Mouse (Mus musculus) adrenal gland, postnatal 14 days (tissue): ENCODE measurements around the gene Klf6. TPM values are rescaled to one million over a fixed set of nuclear protein-coding genes. Genes with fewer than 3 reads are reported as not detected.

Experiments used
- DNase-seq: peaks from one replicate; pipeline ENCODE4 v3.0.0; 2021; ENCODE audit warnings: mixed read lengths
- long read RNA-seq, 2 experiments: library from polyadenylated mRNA; stranded (forward); transcript quantifications; one replicate each; pipeline ENCODE4 v2.0.0; 2021
- total RNA-seq: library from RNA; stranded (reverse); gene quantifications from 2 replicates; pipeline ENCODE4 v1.2.3, GENCODE M21; 2021

Klf6 gene
- total RNA-seq = 45.3 and 55.8 TPM in 2 replicates
- long read RNA-seq, experiment 1, full-length matches to known transcripts = 7 of 10 reads
- long read RNA-seq, experiment 1, partial matches to known transcripts = 0 of 10 reads
- long read RNA-seq, experiment 1, other reads (novel, unspliced or antisense) = 3 of 10 reads
- long read RNA-seq, experiment 2, full-length matches to known transcripts = 12 of 17 reads
- long read RNA-seq, experiment 2, partial matches to known transcripts = 1 of 17 reads
- long read RNA-seq, experiment 2, other reads (novel, unspliced or antisense) = 4 of 17 reads

DNA sequence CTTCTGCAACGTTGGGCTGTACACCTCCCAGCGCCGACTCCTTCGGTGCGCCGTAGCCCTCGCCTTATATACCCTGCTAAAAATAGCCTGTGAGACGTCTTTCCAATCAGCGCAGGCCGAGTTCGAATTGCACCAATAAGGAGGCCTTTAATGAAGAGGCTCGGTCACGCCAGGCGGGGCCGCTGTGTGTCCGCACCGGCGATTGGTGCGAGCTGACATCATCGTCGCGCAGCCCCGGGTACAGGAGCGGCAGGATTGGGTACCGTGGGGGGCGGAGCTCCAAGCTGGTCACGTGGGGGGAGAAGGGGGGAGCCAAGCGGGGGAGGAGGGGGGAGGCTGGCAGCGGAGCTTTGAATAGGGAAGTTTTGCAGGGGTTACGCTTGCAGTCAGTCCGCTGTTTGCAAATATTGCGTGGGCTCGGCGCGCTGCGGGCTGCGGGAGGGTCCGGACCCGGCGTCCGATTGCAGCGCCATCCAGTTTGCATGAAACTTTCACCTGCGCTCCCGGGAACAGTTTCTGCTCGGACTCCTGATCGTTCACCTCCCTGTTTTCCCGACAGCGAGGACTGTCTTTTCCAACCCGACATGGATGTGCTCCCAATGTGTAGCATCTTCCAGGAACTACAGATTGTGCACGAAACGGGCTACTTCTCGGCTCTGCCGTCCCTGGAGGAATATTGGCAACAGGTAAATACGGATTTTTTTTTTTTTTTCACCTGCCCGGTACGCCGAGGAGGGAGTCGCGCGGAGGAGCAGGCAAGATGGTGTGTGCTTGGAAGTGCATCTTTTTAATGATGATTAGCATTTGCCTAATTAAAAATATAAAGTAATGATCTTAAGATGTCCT is at the start of gene Klf6:
TSS of gene Klf6 (plus strand) at position 326 of the 846 bp plus-strand sequence.
- peak; percentile 100 for DNase-seq

DNA sequence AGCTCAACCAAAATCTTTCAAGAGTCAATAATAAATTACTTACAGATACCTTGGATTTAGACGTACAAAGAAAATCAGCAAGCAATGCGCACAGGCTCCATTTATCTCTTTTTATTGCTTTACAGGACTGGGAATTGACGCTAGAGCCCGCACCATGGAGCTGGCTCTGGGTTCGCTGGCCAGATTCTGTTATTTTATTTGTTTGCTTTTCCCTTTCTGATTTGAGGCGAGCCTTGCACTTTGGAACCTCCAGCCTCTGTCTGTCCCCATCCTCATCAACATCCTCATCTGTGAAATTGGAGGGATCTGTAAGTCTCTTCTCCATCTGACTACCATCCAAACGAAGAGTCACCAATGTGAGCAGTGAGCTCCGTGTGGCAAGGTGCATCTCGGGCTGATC is 47.8 kb upstream of the Klf6 start:
- no peak for DNase-seq

DNA sequence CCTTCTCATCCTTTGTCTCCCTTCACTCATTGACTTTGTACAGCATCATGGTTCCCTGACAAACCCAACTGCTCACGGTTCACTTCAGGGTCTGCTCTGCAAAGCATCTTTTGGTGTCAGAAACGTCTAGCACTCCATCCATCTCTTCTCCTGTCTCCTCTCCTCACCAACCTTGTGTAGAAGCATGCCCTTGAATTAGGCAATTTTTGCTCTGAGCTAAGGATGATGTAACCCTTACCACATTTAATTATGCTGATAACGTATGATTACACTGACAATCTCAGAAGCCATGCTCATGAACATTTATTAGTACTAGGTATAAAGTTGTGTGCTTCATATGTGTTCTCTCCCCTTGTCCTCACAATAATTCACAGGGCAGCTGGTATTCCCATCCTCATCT is 44.0 kb upstream of the Klf6 start:
- no peak for DNase-seq

DNA sequence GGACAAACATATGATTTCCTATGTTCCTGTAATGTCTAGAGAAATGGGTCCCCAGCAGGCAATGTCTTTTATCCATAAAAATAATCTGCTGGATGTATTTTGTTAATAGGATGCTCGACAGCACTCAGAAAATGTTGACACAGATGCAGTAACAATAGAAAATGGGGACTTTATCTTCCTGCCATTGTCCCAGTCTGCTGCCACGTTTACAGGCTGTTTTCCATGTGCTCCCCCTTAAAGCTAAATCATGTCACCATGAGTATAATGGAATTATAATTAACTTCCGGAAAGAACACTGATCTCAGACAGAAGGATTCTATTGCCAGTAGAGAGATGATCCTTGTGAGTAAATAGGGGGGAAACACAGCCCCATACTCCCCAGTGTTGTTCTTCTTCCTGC is 42.1 kb upstream of the Klf6 start:
- no peak for DNase-seq

DNA sequence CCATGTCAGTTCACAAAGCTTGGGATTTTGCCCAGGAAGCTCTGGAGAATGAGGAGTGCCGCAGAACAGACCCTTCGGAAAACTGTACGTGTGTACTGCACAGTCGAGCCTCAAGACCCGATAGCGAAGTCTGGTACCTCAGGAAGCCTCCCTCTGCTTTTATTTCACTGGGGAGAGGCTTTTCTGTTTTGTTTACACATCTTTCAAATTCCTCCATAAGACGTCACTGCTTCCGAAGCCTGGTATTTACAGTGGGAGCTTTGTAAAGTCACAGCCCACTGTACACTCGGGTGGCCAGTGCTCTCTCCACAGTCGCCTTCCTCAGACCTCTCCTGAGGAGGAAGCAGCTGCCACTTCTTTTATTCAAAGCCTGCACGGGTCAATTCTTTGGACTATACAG is 38.7 kb upstream of the Klf6 start:
- no peak for DNase-seq

DNA sequence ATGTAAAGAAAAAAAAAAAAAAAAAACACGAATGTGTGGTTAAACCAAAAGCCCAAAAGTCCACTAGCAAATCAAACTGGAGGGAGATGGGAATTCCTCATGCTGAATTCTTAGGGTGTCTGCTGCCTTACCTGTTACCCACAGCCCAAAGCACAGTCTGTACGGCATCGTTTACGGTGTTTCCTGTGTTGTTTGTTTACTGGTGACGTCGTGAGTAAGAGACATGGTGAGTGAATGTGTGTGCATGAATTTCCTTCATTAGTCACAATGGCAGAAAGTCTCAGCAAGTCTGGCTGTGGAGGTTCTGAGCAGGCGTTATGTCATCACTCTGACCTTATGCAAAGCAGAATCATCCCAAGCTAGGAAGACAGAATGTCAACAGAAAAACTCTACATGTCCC is 38.1 kb upstream of the Klf6 start:
- DNase-seq = no peak

DNA sequence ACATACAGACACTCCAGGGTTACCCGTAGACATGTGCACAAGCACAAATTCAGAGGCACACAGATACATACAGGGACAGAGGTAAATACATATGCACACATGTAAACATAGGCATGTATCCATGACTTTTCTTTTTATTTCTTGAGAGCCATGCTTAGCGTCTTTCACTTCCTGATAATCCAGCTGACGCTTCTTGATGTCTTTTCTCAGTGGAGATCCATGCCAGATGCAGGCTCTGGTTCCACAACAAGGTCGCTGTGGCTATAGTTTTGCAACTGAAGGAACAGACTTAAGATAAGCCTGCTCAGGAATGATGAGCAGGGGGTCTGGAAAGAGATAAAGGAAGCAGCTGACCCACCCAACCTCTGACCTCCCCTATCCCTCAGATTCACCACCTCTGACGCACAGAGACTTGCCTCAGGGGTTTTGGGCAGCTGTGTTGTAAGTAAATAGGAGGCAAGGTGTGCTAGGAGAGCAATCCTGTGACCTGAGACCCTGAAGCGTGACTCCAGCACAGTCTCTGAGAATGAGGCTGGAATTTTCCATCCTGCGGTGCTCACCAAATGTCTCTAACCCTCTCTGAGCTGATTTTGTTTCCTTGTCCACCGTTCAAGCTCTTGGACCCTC is 37.0 kb upstream of the Klf6 start:
- no peak for DNase-seq

DNA sequence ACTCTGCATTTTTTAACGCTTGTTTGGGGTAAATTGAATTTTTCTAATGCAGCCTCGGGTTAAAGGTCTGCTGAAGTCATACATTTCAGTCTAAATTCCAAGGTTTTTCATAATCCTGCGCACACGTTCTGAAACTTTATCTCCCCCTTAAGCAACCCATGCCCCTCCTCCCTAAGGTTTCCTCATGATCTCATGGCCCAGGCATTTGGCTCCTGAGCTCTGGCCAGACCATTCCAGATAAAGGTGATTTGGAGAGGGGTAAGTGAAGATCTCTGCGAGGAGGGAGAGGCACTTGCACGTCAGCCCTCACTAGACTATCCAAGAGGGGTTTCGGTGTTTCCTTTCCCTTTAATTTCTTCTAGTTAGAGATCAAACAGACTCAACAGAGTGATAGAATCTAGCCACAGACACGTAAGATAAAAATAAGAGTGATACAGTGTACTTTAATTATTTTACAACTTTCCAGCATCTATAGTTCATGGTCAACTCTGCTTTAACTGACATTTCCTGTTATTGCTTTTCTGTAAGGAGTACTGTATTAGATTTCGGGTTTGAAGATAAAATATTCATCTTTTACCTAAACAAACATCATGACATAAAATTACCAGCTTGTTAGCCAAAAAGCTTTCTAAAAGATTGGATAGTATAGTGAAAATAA is 35.0 kb upstream of the Klf6 start:
- peak; percentile 29 for DNase-seq

DNA sequence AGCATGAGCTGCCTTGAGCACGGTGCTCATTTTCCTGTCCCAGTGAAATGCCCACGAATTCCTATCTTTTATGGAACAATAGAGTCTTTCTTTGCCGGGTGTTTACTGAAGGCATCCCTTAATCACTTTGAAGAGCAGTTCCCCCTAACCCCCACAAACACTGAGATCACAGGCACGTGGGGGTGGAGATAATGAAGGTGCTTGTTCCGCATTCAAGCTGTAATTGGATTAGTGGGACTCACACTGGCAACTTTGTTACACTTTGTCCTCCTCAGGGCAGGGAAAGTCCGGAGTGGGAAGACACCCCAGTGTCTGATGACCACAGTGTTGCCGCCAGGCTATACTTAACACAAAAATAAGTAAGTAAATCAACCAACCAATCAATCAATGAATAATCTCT is 29.3 kb upstream of the Klf6 start:
- DNase-seq = no peak

DNA sequence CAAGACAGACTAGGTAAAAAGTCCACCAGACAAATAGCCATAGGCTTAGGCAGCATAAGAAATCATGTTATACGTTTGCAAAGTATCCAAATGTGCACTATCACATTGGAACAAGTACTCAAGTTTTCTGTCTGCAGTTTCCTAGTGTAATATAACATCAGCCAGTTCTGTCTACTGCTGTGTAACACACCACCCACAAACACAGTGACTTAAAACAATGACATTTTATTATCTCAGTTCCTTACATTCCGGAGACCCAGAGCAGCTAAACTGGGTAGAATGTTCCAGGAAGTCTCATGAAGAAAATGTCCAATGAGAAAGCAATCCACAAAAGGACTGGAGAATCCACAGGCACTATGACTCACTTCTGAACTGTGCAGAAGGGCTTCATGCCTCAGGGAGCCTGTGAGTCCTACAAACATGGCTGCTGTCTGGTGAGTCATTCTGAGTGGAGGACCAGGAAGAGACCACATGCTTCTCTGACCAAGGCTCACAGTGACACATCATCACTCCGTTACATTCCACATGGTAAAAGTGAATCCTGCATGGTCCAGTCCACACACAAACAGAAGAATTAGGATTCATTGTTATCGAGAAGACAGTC is 24.0 kb upstream of the Klf6 start:
- DNase-seq = peak; percentile 42

DNA sequence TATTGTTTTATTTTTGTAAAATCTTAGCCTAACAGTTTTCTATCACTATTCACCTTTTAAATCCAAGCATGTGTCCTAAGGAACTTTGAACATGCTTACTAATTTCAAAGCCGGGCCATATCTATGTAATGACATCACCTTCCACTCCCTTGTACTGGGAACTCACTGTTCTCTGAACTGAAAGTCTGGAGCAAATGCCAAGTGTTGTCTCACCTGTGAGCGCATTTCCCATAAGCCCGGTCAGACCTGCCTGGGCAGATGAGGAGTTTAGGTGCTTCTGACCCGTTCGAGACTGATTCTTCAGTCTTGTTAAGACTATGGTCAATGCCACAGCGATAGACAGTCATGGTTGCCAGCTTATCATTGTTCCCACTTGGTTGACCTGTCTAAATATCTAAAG is 19.9 kb upstream of the Klf6 start:
- DNase-seq = no peak

DNA sequence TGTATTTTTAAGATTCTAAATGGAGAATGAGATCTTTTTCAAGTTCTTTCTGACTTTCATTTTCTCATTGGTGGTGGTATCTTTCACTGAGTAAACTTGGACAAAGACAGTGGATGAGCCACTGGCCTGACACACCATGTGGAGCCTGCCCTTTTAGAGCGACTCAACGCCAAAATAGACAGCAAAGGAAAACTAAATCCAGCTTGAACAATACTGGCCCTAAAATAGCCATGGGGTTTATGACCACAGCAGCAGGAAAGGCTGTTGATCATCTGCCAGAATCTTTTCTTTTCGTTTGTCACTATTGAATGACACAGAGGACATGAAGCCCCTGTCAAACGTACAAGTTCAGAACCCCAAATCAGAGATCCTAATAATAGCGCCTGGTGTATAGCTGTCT is 18.4 kb upstream of the Klf6 start:
- no peak for DNase-seq

DNA sequence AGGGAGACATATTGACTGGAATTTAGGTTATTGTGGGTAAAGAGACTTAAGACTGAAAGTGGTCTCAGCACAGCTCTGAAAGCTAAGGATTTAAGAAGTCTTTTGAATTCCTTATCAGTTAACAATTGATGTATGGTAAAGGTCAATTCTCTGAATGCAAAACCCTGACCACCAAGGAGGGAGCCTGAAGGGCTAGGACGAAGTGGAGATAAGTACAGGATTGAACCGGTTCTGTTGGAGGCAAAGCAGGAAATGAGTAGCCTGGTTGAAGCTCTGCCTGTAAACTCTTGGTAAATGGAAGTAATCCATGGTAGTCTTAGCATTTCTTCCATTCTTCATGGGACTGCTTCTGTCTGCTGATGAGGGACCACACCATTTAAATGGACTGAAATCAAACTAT is 17.5 kb upstream of the Klf6 start:
- DNase-seq = no peak

DNA sequence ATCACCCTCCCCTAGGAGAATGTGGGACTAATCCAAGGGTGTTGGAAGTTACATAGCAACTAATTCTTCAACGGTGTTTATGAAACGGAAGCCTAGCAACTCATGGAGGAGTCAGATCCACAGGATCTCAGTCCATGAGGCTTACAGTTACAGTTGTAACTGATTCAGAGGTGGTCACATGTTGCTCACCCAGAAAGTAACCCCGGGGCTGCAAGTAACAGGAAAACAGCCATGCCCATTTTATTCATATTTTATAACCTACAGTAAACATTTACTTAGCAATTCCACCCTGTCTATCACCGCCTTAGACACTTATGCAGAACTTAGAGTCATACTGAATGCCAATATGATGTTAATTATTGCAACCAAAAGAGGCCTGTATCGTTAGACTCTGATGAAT is 16.9 kb upstream of the Klf6 start:
- no peak for DNase-seq

DNA sequence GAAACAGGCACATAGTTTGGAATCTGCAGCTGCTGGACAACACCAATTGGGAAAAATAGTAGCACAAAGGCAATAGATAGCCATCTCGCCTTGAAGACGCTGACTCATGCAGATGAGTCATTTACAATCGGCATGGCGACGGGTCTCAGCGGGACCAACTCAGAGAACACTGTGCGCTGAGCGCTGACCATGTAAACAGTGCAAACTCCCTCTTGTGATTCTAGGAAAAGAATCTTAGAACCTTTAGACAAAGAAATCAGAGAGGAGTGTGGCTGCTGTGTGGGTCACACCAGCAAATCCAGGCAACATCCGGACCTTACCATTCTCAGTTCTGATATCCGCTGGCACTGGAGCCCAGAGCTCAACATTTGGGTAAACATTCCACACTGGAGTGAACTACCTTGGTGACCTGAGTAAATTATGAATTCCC is 16.1 kb upstream of the Klf6 start:
- peak; percentile 76 for DNase-seq

DNA sequence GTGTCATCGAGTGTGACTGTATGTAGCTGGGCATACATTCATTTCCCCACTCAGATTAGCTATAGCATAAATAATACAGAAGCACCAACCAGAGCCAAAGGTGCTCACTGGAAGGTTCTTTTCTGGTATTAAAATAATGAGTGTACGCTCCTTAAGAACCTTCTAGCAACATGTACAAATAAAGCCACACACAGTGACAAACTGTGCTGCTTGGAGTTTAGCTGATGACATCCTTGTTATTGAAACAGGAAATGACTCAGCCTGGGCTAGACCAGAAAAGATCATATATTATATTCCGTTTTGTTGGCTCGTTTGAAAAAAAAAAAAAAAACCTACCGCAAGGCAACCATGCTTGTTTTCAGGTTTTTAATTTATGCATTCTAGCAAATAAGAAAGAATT is 15.7 kb upstream of the Klf6 start:
- no peak for DNase-seq

DNA sequence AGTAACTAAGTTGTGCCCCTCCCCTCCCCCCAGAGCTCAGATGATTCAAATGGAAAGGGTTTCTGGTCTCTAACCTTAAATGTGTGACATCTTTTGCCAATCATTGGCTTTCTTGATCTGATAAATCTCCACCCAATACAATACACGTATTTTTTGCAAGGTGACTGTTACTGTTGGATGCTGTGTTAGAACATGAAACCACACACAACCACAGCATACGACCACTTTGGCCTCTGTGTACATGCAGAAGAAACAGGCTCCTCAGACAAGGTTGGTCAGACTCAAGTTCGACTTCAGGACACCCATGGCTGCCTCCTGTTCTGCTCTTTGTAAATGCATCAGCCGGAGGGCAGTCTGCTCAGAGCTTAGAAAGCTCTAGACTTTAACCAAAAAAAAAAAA is 14.4 kb upstream of the Klf6 start:
- no peak for DNase-seq

DNA sequence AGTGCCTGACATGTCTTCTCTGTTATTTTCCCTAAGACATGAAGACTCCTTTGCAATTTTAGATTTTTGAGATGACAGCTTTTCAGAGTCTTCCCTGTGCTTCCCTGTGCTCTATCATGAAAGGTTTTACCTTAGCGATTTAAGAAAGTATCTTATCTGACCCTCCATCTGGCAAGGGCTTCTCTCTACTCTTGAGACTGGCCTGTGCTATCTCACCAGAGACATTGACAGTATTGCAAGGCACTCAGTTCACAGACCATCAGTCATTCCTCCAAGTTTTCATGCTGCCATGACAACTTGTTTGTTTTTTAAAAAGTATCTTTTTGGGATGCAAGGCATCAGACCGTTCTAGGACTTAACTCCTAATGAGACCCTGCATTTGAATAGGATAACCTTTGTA is 13.5 kb upstream of the Klf6 start:
- no peak for DNase-seq

DNA sequence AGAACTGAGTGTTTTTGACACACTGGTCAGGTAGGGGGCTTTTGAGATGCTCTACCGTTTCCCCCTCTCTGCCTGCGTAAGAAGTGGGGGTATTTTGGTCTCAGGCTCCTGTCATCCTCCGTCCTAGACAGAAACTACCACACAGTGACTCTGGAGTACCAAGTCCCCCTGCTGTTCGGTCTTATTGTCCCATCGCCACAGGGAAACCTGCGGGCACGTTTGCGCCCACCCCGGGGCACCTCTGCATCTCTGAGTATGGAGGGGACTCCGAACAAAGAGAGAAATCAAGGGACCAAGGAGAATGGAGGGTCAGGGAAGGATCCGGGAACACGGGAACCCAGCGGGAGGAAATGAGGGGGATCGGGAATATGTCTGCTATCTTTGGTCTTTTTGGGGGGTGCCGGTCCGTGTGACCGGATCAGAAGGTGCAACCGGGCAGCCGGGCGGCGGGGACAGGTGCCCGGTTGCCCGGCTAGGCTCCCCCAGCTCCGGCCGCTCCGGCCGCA is 578 bp upstream of the Klf6 start:
- DNase-seq = peak; percentile 71

DNA sequence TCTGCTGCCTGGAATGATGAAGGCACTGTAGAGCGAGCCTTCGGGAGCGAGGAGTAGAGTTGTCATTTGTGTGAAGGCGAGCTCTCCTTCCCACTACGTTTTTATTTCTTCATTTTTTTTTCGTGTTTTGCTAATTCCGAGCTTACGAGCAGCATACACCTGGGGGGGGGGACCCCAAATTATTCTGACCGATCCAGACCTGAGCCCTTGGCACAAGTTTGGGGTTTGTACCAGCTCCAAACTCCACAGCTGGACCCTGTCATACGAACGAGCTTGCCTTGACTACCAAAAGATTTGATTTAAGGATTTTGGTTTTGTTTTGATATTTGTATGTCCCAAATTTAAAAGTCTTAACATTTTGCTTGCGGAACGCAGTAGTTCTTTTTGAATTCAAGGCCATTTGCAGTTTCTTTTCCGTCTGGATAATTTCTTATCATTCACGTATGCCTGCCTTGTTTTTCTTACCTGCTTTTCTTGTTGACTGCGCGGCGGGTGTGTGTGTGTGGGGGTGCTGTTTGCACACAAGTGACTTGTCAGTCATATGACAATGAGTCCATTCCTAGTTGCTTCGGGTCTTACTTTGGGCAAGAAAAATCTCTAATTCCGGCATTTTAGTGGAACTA is 832 bp downstream of the Klf6 start:
- peak; percentile 57 for DNase-seq

DNA sequence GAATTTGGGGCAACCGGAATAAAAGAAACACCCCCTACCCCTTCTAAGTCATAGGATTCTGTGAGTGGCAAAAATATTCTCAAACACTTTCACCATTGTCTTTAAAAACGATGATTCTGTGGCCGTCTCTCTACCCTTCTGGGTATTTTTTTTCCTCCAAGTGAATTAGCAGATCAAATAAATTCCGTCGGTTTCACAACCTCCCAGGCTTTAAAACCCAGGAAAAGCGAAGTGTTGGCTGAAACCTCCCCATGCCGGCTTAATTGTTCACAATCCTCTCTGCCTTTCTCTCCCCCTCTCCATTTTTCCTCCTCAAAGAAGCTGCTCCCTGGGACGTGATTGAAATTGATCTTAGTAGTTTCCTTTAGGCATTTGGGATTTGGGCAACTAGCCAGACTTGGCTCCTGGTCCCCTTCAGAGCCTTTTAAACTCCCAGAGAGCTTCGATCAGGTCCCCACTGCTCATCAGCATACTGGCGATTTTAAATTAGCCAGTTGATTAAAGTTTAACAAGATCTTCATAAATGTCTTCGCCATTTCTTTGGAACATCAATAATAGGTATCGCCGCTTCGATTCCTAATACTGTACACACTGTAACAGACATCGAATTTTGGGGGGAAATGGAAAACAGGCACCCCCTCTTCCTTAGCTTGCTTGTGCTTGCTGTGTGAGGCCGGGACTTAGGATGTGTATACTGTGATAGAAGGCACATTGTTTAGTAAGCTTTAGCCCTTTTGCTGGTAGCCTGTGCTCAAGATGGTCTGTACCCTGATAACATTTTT is 1.5 kb downstream of the Klf6 start:
- DNase-seq = peak; percentile 25
